Mouse (Mus musculus): ENCODE results near the gene Kcnk5. TPM values are rescaled to one million over a fixed set of nuclear protein-coding genes. Genes with fewer than 3 reads are reported as not detected.

Gene Kcnk5
- polyA plus RNA-seq, 1 experiment from 2014 or later: 6.9 TPM

DNA sequence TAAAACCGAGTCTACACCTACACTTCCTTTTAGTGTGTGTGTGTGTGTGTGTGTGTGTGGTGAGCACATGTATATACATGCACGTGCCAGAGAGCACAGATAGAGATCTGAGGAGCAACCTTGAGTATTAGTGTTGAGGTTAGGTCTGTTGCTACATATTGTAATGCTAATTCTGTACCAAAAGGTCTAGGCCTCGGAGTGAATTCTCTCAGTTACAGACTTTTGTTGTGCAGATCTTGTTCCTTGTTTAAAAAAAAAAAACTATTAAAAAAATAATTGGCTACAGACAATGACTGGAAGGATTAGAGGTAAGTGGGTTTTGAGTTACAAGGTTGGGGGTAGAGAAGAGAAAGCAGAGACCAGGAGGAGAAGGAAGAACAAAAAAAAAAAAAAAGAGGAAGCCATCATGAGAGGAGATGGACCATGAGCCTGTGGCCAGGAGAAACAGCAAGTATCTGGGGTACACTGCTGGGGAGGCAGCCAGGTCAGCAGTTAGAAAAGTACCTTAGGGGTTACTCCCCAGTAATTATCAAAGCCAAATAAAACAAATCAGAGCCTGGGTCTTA is 35.8 kb upstream of the Kcnk5 start:
- WGBS: 35% methylated on average over 3 of the region's 3 CpGs
- Histone ChIP-seq H3K9ac (no peak overlapping the region), H3K27me3 (no peaks in the 10 kb centered on the region), H3K9me3 (no peaks in the 10 kb centered on the region), H3K4me3 (no peak overlapping the region), H3K4me1 (no peaks in the 10 kb centered on the region), H3K27ac (no peak overlapping the region), H3K4me2 (replicated peaks) (no peak overlapping the region), H3K36me3 (no peaks in the 10 kb centered on the region)
- ATAC-seq (ENCODE audit: insufficient number of reproducible peaks, insufficient read depth, low FRiP score, low TSS enrichment): no peak

DNA sequence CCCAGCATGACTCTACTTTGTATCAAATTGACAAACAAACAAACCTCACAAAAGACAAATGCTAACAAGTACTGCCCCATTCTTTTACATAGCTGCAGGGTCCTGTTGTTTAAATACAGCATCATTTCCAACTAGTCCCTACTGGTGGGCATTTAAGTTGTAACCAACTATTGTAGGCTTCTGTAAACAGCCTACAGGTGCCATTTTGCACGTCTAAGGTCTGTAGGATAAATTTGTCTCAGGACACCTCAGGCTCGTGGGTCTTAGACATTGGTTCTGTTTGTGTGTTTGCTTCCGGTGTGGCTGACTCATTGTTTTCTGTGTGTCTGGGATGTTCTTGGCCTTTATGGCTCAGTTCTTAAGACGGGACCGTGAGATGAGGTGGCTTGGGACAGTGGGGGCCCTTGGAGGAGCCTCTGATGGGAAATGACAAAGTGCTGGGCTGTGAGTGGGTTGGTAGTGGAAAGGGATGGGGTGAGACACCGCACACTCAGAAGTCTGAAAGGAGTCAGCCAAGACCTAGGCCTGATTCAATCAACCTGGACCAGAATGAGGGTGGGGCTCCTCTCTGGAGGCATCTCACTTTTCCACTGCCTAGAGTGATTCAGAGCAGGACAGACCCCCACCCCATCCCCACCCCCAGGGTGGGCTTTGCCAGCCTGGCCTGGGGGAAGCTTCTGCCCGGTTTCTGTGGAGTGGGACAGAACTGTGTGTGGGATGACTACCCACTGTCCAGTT is 35.1 kb upstream of the Kcnk5 start:
- Histone ChIP-seq H3K36me3 (no peaks in the 10 kb centered on the region), H3K4me2 (replicated peaks) (no peak overlapping the region), H3K27me3 (no peaks in the 10 kb centered on the region), H3K4me3 (no peak overlapping the region), H3K9me3 (no peaks in the 10 kb centered on the region), H3K9ac (no peak overlapping the region), H3K27ac (no peak overlapping the region), H3K4me1 (no peaks in the 10 kb centered on the region)
- no peak for ATAC-seq (ENCODE audit: insufficient number of reproducible peaks, insufficient read depth, low FRiP score, low TSS enrichment)
- WGBS: 79% methylated on average over 7 of the region's 7 CpGs

DNA sequence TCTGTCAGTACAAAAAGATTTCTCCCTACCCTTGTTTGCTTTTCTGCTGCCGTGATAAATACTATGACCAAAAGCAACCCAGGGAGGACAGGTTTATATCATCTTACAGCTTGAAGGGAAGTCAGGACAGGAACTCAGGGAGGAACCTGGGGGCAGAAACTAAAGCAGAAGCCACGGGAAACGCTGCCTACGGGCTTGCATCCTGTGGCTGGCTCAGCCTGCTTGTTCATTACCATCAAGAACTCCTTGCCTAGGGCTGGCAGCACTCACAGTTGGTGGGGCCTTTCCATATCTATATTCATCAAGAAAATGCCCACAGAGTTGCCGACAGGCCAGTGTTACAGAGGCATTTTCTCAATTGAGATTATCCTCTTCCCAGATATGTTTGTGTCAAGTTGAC is 34.2 kb upstream of the Kcnk5 start:
- H3K27me3 ChIP-seq: no peaks in the 10 kb centered on the region
- WGBS: 52% methylated on average over 5 of the region's 5 CpGs

DNA sequence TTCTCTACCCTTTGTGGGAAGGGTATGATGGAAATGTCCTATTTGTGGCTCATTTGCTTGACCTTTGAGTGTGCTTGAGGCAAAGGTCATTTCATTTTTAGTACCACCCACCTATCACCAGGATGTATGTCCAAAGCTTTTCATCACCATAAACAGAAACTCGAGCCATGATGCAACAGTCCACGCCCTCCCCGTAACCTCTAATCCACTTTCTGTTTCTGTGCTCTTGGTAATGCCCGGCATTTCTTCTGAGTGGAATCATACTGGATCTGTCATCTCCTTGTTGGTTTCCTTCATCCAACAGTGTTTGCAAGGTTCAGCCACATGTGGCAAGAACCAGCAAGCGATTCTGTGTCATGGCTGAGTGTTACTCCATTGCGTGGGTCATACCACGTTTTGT is 32.5 kb upstream of the Kcnk5 start:
- no peaks in the 10 kb centered on the region for H3K27me3 ChIP-seq
- ATAC-seq (ENCODE audit: insufficient number of reproducible peaks, insufficient read depth, low FRiP score, low TSS enrichment): no peak
- H3K4me2 ChIP-seq (replicated peaks): no peak overlapping the region
- WGBS: 86% methylated on average over 7 of the region's 7 CpGs
- no peak overlapping the region for H3K27ac ChIP-seq
- no peak overlapping the region for H3K4me3 ChIP-seq
- no peaks in the 10 kb centered on the region for H3K4me1 ChIP-seq
- no peaks in the 10 kb centered on the region for H3K9me3 ChIP-seq
- no peak overlapping the region for H3K9ac ChIP-seq
- no peaks in the 10 kb centered on the region for H3K36me3 ChIP-seq

More for the DNA sequence above, 34.2 kb upstream of the Kcnk5 start:
- Histone ChIP-seq H3K4me1 (no peaks in the 10 kb centered on the region), H3K27ac (no peak overlapping the region), H3K4me2 (replicated peaks) (no peak overlapping the region), H3K9ac (no peak overlapping the region), H3K4me3 (no peak overlapping the region), H3K36me3 (no peaks in the 10 kb centered on the region), H3K9me3 (no peaks in the 10 kb centered on the region)
- no peak for ATAC-seq (ENCODE audit: insufficient number of reproducible peaks, insufficient read depth, low FRiP score, low TSS enrichment)

DNA sequence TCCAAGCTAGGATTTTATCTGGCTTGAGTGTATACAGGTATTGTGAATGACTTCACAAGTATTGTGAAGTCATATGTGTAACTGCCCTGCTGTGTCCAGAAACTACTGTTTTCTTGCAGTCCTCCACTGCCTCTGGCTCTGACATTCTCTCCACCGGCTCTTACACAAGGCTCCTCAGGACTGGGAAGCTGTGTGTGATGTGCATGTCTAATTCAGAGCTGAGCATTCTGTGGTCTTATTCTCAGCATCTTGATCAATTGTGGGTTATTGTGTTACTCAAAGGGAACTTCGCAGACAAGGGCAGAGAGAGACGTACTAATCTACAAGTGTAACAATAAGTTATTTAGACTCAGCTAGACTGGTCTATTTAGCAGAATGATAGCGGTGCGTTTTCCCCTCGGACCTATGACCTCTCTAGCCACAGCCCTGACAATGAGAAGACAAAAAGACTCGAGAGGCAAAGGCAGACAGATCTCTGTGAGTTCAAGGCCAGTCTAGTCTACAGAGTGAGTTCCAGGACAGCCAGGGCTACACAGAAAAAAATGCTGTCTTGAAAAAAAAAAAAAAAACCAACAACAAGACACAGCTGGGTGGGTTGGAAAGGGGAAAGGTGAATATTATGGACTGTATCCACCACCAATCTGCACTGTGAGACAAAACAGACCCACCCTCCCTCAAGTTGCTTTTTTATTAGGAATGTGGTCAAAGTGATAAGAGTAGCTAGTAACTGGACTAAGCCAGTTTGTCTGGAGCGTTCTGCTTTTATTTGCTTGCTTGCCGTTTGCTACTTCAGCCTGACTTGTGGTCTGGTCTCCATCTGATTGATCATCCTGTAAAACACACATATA is 30.4 kb upstream of the Kcnk5 start:
- H3K4me2 ChIP-seq (replicated peaks): no peak overlapping the region
- H3K27ac ChIP-seq: no peak overlapping the region
- H3K27me3 ChIP-seq: no peaks in the 10 kb centered on the region
- ATAC-seq (ENCODE audit: insufficient number of reproducible peaks, insufficient read depth, low FRiP score, low TSS enrichment): no peak
- no peak overlapping the region for H3K9ac ChIP-seq
- no peaks in the 10 kb centered on the region for H3K4me1 ChIP-seq
- 72% methylated on average over 9 of the region's 9 CpGs for WGBS
- H3K9me3 ChIP-seq: no peaks in the 10 kb centered on the region
- no peak overlapping the region for H3K4me3 ChIP-seq
- H3K36me3 ChIP-seq: no peaks in the 10 kb centered on the region

DNA sequence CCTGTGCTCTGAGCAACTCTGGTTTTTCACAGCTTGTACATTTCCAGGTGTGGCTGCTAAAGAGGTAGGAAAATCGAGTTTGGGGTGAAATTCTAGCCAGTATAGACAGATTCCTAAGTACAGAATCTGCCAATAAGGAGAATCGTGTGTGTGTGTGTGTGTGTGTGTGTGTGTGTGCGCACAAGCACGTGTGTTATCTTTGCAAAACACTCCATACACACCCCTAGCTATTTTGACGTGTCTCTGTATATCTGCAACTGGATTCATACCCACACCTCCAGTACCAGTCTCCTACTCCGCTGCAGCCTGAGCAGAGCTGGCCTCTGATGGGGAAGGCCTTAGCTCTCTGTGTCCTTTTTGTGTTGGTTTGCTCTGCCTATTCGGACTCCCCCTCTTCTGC is 28.3 kb upstream of the Kcnk5 start:
- 83% methylated on average over 7 of the region's 7 CpGs for WGBS

DNA sequence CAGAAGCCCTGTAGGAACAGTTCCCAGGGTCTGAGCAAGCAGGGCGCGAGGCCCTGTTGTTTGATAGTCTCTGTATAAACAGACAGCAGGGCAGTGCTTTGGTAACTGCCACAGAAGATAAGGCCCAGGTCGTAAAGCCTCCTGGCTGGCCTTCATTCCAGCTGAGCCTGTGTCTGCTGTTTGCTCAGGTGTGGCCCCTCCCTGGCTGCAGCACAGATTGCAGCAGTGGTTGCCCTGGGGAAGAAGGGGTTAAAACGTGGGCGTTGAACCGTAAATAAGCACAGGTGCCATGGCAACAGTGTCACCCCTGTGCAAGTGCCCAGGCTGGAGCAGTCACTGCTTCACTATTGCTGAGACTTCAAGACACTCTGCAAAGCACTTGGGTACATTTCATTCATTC is 26.8 kb upstream of the Kcnk5 start:
- Histone ChIP-seq H3K9me3 (no peaks in the 10 kb centered on the region), H3K4me1 (no peaks in the 10 kb centered on the region), H3K4me3 (no peak overlapping the region), H3K27me3 (no peaks in the 10 kb centered on the region), H3K36me3 (no peaks in the 10 kb centered on the region), H3K9ac (no peak overlapping the region), H3K4me2 (replicated peaks) (no peak overlapping the region), H3K27ac (no peak overlapping the region)
- no peak for ATAC-seq (ENCODE audit: insufficient number of reproducible peaks, insufficient read depth, low FRiP score, low TSS enrichment)
- 25% methylated on average over 6 of the region's 6 CpGs for WGBS

More for the DNA sequence above, 28.3 kb upstream of the Kcnk5 start:
- H3K9ac ChIP-seq: no peak overlapping the region
- H3K4me3 ChIP-seq: no peak overlapping the region
- H3K9me3 ChIP-seq: no peaks in the 10 kb centered on the region
- no peak overlapping the region for H3K27ac ChIP-seq
- H3K27me3 ChIP-seq: no peaks in the 10 kb centered on the region
- H3K4me2 ChIP-seq (replicated peaks): no peak overlapping the region
- H3K36me3 ChIP-seq: no peaks in the 10 kb centered on the region
- no peak for ATAC-seq (ENCODE audit: insufficient number of reproducible peaks, insufficient read depth, low FRiP score, low TSS enrichment)
- H3K4me1 ChIP-seq: no peaks in the 10 kb centered on the region

DNA sequence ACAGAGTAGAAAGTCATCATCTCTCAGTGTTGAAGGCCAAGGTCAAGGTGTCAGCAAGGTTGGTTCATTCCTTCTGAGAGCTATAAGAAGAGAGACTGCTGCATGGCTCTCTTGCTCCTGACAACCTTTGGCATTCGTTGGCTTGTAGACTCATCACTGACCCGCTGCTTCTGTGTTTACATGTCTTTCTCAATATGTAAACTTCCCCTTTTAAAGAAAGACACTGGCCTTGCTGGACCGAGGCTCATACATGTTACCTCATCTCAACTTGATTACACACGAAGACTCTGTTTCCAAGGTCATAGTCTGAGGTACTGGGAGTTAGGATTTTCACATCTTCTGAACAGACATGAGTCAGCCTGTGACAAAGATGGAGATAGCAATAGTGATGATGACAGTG is 24.1 kb upstream of the Kcnk5 start:
- Histone ChIP-seq H3K27ac (no peak overlapping the region), H3K9ac (no peak overlapping the region), H3K36me3 (no peaks in the 10 kb centered on the region), H3K4me1 (no peaks in the 10 kb centered on the region), H3K4me2 (replicated peaks) (no peak overlapping the region), H3K27me3 (no peaks in the 10 kb centered on the region), H3K4me3 (no peak overlapping the region), H3K9me3 (no peaks in the 10 kb centered on the region)
- WGBS: 83% methylated on average over 4 of the region's 4 CpGs
- no peak for ATAC-seq (ENCODE audit: insufficient number of reproducible peaks, insufficient read depth, low FRiP score, low TSS enrichment)

DNA sequence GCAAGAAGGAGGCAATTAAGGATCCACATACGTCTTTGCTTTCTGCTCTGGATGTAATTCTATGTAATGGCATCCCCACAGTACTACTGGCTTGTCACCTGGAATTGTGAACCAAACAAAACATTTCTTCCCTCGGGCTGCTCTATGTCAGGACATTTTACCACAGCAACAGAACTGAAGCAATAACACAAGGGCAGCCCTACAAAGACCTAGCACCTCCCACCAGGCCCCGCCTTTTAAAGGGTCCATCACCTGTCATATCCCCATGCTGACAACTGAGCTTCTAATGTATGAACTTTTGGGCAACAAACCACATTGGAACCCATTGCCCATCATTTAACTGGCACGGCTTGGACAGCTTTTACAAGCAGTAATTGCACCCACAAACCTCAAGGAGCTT is 21.7 kb upstream of the Kcnk5 start:
- Histone ChIP-seq H3K4me3 (no peak overlapping the region), H3K27ac (no peak overlapping the region), H3K4me2 (replicated peaks) (no peak overlapping the region), H3K27me3 (no peaks in the 10 kb centered on the region), H3K9ac (no peak overlapping the region), H3K36me3 (no peaks in the 10 kb centered on the region), H3K4me1 (no peaks in the 10 kb centered on the region), H3K9me3 (no peaks in the 10 kb centered on the region)
- WGBS: 54% methylated on average over 4 of the region's 4 CpGs
- no peak for ATAC-seq (ENCODE audit: insufficient number of reproducible peaks, insufficient read depth, low FRiP score, low TSS enrichment)

DNA sequence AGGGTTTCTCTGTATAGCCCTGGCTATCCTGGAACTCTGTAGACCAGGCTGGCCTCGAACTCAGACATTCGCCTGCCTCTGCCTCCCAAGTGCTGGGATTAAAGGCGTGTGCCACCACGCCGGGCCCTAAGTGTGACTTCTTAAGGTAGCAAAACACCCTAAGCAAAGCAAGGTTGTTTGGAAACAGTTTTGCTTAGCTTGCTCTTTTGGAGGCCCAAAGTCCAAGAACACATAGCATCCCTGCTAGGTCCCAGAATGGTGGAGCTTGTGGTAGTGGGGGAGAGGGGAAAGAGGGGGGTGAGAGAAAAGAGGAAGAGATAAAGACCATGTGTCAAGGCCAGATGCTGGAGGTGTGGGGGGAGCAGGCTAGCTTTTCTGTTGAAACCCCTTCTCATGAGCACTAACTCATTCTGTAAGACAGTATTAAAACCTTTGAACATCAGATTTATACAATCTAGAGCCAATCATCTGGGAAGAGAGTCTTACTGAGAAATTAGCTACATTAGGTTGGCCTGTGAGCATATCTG is 21.1 kb upstream of the Kcnk5 start:
- no peak for ATAC-seq (ENCODE audit: insufficient number of reproducible peaks, insufficient read depth, low FRiP score, low TSS enrichment)
- WGBS: 93% methylated on average over 5 of the region's 5 CpGs
- H3K4me1 ChIP-seq: no peaks in the 10 kb centered on the region
- H3K9me3 ChIP-seq: no peaks in the 10 kb centered on the region
- no peak overlapping the region for H3K27ac ChIP-seq
- H3K9ac ChIP-seq: no peak overlapping the region
- no peak overlapping the region for H3K4me2 ChIP-seq (replicated peaks)
- H3K36me3 ChIP-seq: no peaks in the 10 kb centered on the region
- no peak overlapping the region for H3K4me3 ChIP-seq
- H3K27me3 ChIP-seq: no peaks in the 10 kb centered on the region

DNA sequence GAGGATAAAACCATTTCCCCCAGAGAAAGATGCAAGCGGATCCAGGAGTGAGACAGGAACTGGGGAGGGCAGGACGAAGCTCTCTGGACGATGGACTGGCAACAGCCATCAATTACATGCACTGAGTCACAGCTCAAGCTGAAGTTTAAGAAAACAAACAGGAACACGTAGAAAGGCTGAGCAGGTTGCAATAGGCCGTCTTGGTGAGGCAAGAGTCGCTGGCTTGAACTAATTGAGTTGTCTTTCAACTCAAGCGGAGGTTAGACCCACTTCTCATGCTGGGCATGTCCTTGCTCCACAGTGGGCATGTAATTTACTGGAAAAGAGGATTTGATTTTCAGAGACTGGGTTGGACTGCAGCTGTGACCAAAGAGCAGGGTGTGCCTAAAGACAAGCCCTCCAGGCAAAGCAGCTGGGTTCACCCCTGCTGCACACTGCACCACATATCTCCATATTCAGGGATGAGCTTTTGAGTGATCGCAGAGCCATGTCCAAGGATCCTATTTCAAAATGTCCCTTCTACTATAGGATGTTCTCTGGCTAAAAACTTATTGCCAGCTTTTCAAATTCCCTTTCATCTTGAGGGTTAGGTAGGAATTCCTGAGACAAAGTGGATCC is 19.6 kb upstream of the Kcnk5 start:
- Histone ChIP-seq H3K9ac (no peak overlapping the region), H3K9me3 (no peaks in the 10 kb centered on the region), H3K27me3 (no peaks in the 10 kb centered on the region), H3K4me1 (no peaks in the 10 kb centered on the region), H3K4me3 (no peak overlapping the region), H3K27ac (no peak overlapping the region), H3K4me2 (replicated peaks) (no peak overlapping the region), H3K36me3 (no peaks in the 10 kb centered on the region)
- WGBS: 46% methylated on average over 8 of the region's 8 CpGs
- no peak for ATAC-seq (ENCODE audit: insufficient number of reproducible peaks, insufficient read depth, low FRiP score, low TSS enrichment)

All from embryonic facial prominence, embryonic 12.5 days (tissue).